Mouse (Mus musculus): Measurements from ENCODE around the gene Cblc. TPM values are rescaled to one million over a fixed set of nuclear protein-coding genes. Genes with fewer than 3 reads are reported as not detected.

Gene Cblc
- total and polyA plus RNA-seq, 2 experiments from 2014 or later: 1.2 to 1.8 TPM

GRCm38 (mm10) chr7:19809369-19809768 is 12.8 kb upstream of the Cblc start:
- ATAC-seq (ENCODE audit: low FRiP score) (peak; percentile 81), DNase-seq (ENCODE audit: low spot score) (peak; percentile 44)
- H3K9me3 ChIP-seq (ENCODE audit: low read length): no peaks in the 10 kb centered on the region
- H3K4me3 ChIP-seq (ENCODE audit: low read depth, low read length): peak overlapping the region; percentile 33
- WGBS: 2% methylated on average over 27 of the region's 27 CpGs
- H3K27ac ChIP-seq (ENCODE audit: low read depth, low read length): no peak overlapping the region
- peak overlapping the region; percentile 54 for H3K4me2 ChIP-seq (ENCODE audit: low read depth, low read length, poor library complexity, severe bottlenecking)
- TF ChIP-seq CTCF (IDR thresholded peaks at IDR 0.05): no peak
- H3K4me1 ChIP-seq (ENCODE audit: insufficient read depth, low read length): peaks cover 10% of the 10 kb centered on the region; the same call in 1 of the 2 replicates
- no peaks in the 10 kb centered on the region for H3K36me3 ChIP-seq (ENCODE audit: insufficient read depth, low read length)
- peaks cover 32% of the 10 kb centered on the region for H3K27me3 ChIP-seq (ENCODE audit: insufficient read depth, low read length)
- H3K9ac ChIP-seq (replicated peaks; ENCODE audit: low read length, poor library complexity, severe bottlenecking): peak overlapping the region; percentile 15

GRCm38 (mm10) chr7:19806356-19806969 is 9.9 kb upstream of the Cblc start:
- H3K4me3 ChIP-seq (ENCODE audit: low read depth, low read length): no peak overlapping the region
- no peaks in the 10 kb centered on the region for H3K9me3 ChIP-seq (ENCODE audit: low read length)
- no peak overlapping the region for H3K4me2 ChIP-seq (ENCODE audit: low read depth, low read length, poor library complexity, severe bottlenecking)
- no peak for TF ChIP-seq CTCF (IDR thresholded peaks at IDR 0.05)
- no peak overlapping the region for H3K27ac ChIP-seq (ENCODE audit: low read depth, low read length)
- ATAC-seq (ENCODE audit: low FRiP score) (no peak), DNase-seq (ENCODE audit: low spot score) (no peak)
- H3K36me3 ChIP-seq (ENCODE audit: insufficient read depth, low read length): no peaks in the 10 kb centered on the region
- H3K9ac ChIP-seq (replicated peaks; ENCODE audit: low read length, poor library complexity, severe bottlenecking): no peak overlapping the region
- peaks cover 25% of the 10 kb centered on the region for H3K27me3 ChIP-seq (ENCODE audit: insufficient read depth, low read length)
- 87% methylated on average over 8 of the region's 8 CpGs for WGBS
- peaks cover 10% of the 10 kb centered on the region; the same call in 1 of the 2 replicates for H3K4me1 ChIP-seq (ENCODE audit: insufficient read depth, low read length)

GRCm38 (mm10) chr7:19802995-19803394 is 6.4 kb upstream of the Cblc start:
- no peaks in the 10 kb centered on the region for H3K27me3 ChIP-seq (ENCODE audit: insufficient read depth, low read length)
- H3K4me2 ChIP-seq (ENCODE audit: low read depth, low read length, poor library complexity, severe bottlenecking): no peak overlapping the region
- DNase-seq (ENCODE audit: low spot score) (peak; percentile 55), ATAC-seq (ENCODE audit: low FRiP score) (no peak)
- H3K4me3 ChIP-seq (ENCODE audit: low read depth, low read length): no peak overlapping the region
- no peaks in the 10 kb centered on the region for H3K36me3 ChIP-seq (ENCODE audit: insufficient read depth, low read length)
- H3K9ac ChIP-seq (replicated peaks; ENCODE audit: low read length, poor library complexity, severe bottlenecking): no peak overlapping the region
- H3K9me3 ChIP-seq (ENCODE audit: low read length): no peaks in the 10 kb centered on the region
- H3K4me1 ChIP-seq (ENCODE audit: insufficient read depth, low read length): no peaks in the 10 kb centered on the region
- peak; percentile 91 for TF ChIP-seq CTCF (IDR thresholded peaks at IDR 0.05)
- 18% methylated on average over 7 of the region's 7 CpGs for WGBS
- no peak overlapping the region for H3K27ac ChIP-seq (ENCODE audit: low read depth, low read length)

DNA sequence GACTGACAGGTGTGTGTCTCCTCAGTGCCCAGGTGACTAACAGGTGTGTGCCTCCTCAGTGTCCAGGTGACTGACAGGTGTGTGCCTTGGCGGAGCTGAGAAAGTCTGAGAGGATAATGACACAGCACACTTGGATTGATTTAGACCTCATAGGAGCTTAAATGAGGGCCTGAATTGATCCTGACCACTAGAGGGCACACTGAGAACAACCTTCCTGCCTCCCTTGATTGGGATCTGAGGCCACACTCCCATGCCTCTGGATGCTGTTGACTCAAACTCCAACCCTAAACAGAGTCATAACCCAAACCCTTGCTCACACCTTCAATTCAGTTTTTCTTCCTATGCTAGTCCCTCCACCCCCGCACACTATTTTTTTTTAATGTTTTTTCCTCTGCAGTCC is 4.2 kb upstream of the Cblc start:
- no peak for ATAC-seq (ENCODE audit: low FRiP score)

DNA sequence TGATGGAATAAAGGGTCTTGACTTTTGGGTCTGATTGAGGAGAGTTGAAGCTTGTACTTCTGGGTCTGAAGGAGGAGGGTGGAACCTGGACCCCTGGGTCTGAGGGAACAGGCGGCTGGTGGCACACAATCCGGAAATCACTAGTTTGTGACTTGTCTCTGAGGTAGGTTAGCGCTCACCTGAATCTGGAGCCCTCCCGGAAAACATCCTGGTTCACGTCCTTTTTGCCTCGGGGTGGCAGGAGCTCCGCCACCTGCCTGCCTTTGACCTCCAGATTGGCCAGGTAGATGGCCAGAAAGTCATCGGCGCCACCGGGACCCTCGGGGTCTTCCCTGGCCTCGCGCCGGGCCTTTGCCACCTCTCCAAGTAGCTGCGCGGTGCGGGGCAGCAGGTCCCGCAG is 355 bp downstream of the Cblc start:
- H3K27me3 ChIP-seq (ENCODE audit: insufficient read depth, low read length): peaks cover 20% of the 10 kb centered on the region
- no peak overlapping the region for H3K27ac ChIP-seq (ENCODE audit: low read depth, low read length)
- H3K4me2 ChIP-seq (ENCODE audit: low read depth, low read length, poor library complexity, severe bottlenecking): no peak overlapping the region
- no peak overlapping the region; the same call in 1 of the 2 replicates for H3K4me3 ChIP-seq (ENCODE audit: low read depth, low read length)
- no peaks in the 10 kb centered on the region for H3K9me3 ChIP-seq (ENCODE audit: low read length)
- H3K4me1 ChIP-seq (ENCODE audit: insufficient read depth, low read length): no peaks in the 10 kb centered on the region
- no peak for ATAC-seq (ENCODE audit: low FRiP score)
- no peaks in the 10 kb centered on the region for H3K36me3 ChIP-seq (ENCODE audit: insufficient read depth, low read length)
- no peak for TF ChIP-seq CTCF (IDR thresholded peaks at IDR 0.05)
- DNase-seq (ENCODE audit: low spot score): no peak
- no peak overlapping the region for H3K9ac ChIP-seq (replicated peaks; ENCODE audit: low read length, poor library complexity, severe bottlenecking)
- 11% methylated on average over 18 of the region's 18 CpGs for WGBS

More for the DNA sequence above, 4.2 kb upstream of the Cblc start:
- Histone ChIP-seq H3K4me2 (ENCODE audit: low read depth, low read length, poor library complexity, severe bottlenecking) (no peak overlapping the region), H3K4me3 (ENCODE audit: low read depth, low read length) (no peak overlapping the region), H3K4me1 (ENCODE audit: insufficient read depth, low read length) (no peaks in the 10 kb centered on the region), H3K9me3 (ENCODE audit: low read length) (no peaks in the 10 kb centered on the region), H3K9ac (replicated peaks; ENCODE audit: low read length, poor library complexity, severe bottlenecking) (no peak overlapping the region), H3K36me3 (ENCODE audit: insufficient read depth, low read length) (no peaks in the 10 kb centered on the region), H3K27ac (ENCODE audit: low read depth, low read length) (no peak overlapping the region), H3K27me3 (ENCODE audit: insufficient read depth, low read length) (peaks cover 18% of the 10 kb centered on the region)
- 23% methylated on average over 2 of the region's 2 CpGs for WGBS
- DNase-seq (ENCODE audit: low spot score): peak; percentile 49
- peak; percentile 74 for TF ChIP-seq CTCF (IDR thresholded peaks at IDR 0.05)

GRCm38 (mm10) chr7:19795236-19795635 is 1.4 kb downstream of the Cblc start:
- DNase-seq (ENCODE audit: low spot score) (no peak), ATAC-seq (ENCODE audit: low FRiP score) (no peak)
- Histone ChIP-seq H3K27me3 (ENCODE audit: insufficient read depth, low read length) (peaks cover 20% of the 10 kb centered on the region), H3K4me2 (ENCODE audit: low read depth, low read length, poor library complexity, severe bottlenecking) (no peak overlapping the region), H3K4me1 (ENCODE audit: insufficient read depth, low read length) (no peaks in the 10 kb centered on the region), H3K4me3 (ENCODE audit: low read depth, low read length) (no peak overlapping the region), H3K36me3 (ENCODE audit: insufficient read depth, low read length) (no peaks in the 10 kb centered on the region), H3K9ac (replicated peaks; ENCODE audit: low read length, poor library complexity, severe bottlenecking) (no peak overlapping the region), H3K27ac (ENCODE audit: low read depth, low read length) (no peak overlapping the region), H3K9me3 (ENCODE audit: low read length) (no peaks in the 10 kb centered on the region)
- TF ChIP-seq CTCF (IDR thresholded peaks at IDR 0.05): no peak
- 58% methylated on average over 2 of the region's 2 CpGs for WGBS

All from midbrain, postnatal 0 days (tissue).